Mouse (Mus musculus): ENCODE measurements around the gene Tubb1.

Gene Tubb1

DNA sequence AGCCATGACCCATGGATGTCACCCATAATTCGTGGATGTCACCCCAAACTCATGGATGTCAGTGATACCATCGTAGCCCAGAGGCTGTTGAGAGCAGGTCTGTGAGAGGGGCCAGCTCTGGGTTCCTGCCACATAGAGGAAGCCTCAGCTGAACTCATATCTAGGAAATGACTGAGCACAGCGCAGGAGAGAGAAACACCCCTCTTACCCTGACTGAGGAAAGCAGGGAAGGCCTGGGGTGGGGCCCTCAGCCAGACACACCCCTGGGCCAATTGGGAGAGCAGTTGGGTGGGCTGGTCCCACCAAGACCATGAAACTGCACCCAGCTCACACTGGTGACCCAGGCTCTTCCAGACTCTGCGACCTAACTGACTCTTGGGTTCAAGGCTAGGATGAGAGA is at the start of gene Tubb1:
Tubb1 (plus strand) TSS at position 343 of the 400 bp plus-strand sequence.
- no peak for DNase-seq (ENCODE audit: low read depth, low spot score)

- DNase-seq (ENCODE audit: low read depth, low spot score) = no peak
Measured at GRCm38 (mm10) chr2:174410222-174410621, 40.3 kb upstream of the Tubb1 start.

- DNase-seq (ENCODE audit: low read depth, low spot score) = no peak
Measured at GRCm38 (mm10) chr2:174413127-174413526, 37.4 kb upstream of the Tubb1 start.

GRCm38 (mm10) chr2:174415001-174415730 is 35.3 kb upstream of the Tubb1 start:
- DNase-seq (ENCODE audit: low read depth, low spot score) = no peak

DNA sequence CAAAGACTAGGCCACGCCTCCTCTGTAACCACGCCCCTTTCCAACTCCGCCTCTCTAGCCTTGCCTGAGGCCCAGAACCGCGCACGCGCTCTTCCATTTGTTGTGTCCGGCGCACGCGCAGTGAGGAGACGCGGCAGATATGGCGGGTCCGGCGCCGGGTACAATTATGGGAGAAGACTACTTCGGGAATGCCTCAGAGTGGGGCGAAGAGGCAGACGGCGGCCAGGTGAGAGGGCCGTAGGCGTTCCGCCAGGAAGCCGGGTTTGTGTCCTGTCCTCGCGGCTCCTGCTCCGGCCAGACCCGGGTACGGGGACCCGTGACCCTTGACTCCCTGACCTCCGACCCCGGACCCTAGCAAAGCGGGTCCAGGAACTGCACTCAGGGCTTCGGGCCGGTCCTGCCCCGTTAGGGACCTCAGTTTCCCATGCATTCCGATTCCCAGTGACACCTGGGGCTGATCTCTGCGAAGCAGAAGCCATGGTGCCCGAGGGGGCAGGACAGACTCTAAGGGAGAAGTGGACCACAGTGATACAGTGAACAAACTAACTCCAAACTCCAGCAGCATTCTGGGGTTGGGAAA is 34.7 kb upstream of the Tubb1 start, which contains the start of gene Nelfcd:
Nelfcd (plus strand) TSS at position 74 of the 580 bp plus-strand sequence.
- DNase-seq (ENCODE audit: low read depth, low spot score) = peak; percentile 97

GRCm38 (mm10) chr2:174421107-174421506 is 29.4 kb upstream of the Tubb1 start:
- DNase-seq (ENCODE audit: low read depth, low spot score) = no peak

DNA sequence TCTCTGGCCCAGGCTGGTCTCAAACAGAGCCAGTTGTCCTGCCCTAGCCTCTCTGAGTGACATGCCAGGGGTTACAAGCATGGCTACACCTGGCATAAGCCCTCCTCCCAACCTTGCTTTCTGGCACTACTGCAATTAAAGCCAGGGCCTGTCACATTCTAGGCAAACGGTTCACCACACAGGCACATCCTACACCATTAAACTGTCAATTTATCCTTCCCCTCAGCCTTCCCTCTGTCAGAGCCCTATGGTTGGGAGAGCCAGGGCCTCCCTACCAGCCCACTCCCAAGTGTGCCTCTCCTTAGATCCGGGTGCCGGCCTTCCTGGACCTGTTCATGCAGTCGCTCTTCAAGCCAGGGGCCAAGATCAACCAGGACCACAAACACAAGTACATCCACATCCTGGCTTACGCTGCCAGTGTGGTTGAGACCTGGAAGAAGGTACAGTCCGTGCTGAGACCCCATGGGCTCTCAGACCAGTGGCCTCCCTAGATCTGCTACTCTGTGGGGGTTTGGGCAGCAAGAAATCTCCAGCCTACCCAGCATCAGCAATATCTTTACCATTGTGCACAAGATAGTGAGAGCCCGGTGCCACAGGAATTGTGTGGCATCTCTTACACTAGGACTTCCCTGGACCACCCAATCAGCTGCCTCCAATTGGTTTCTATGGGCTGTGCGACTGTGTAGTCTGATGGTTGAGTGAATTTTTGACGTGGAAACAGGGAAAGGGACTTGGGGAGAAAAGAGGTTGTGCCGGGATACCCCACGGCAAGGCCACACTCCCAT is 26.0 kb upstream of the Tubb1 start:
- no peak for DNase-seq (ENCODE audit: low read depth, low spot score)

DNA sequence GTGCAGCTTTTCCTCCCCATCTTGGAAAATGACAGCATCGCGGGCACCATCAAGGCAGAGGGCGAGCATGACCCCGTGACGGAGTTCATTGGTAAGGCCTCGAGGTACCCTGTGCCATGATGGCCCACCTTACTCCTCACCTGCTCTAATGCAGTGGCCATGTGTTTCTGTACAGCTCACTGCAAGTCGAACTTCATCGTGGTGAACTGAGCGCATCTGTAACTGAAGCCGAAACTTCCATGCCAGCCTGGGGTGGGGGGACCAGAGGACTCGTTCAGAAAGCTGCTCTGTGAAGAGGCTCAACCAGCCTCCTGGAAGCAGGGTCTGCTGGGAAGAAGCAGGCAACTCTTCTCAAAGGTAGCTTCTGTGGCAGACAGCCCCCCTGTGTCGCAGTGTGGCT is 23.6 kb upstream of the Tubb1 start:
- no peak for DNase-seq (ENCODE audit: low read depth, low spot score)

- no peak for DNase-seq (ENCODE audit: low read depth, low spot score)
Measured at GRCm38 (mm10) chr2:174428076-174428835, 22.2 kb upstream of the Tubb1 start.

DNA sequence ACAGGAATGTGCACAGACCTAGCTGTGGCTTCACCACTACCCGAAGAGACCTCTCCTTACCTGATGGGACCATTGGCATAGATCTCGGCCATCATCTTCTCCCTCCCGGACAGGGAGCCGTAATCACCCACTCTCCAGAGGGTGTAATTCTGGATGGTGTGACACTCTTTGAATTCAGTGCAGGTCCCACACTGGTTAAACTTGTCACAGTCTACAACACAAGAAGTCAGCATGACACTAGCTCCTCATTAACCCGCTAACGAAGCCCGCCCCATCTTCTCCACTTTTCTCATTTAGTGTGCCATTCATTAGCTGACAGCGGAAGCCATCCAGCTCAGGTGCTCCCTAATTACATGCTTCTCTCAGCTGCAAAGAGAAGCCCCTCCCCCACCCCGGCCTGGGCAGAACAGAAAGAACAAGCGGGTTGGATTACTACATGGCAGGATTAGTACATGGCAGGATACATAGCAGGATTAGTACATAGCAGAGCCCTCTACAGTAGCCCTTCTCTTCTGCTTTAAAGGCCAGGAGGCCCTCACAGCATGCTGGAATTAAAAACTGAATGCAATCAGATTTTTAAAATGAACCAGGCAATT is 21.4 kb upstream of the Tubb1 start:
- DNase-seq (ENCODE audit: low read depth, low spot score) = no peak

GRCm38 (mm10) chr2:174434943-174435342 is 15.6 kb upstream of the Tubb1 start:
- DNase-seq (ENCODE audit: low read depth, low spot score) = no peak

GRCm38 (mm10) chr2:174436076-174436701 is 14.3 kb upstream of the Tubb1 start:
- no peak for DNase-seq (ENCODE audit: low read depth, low spot score)

DNA sequence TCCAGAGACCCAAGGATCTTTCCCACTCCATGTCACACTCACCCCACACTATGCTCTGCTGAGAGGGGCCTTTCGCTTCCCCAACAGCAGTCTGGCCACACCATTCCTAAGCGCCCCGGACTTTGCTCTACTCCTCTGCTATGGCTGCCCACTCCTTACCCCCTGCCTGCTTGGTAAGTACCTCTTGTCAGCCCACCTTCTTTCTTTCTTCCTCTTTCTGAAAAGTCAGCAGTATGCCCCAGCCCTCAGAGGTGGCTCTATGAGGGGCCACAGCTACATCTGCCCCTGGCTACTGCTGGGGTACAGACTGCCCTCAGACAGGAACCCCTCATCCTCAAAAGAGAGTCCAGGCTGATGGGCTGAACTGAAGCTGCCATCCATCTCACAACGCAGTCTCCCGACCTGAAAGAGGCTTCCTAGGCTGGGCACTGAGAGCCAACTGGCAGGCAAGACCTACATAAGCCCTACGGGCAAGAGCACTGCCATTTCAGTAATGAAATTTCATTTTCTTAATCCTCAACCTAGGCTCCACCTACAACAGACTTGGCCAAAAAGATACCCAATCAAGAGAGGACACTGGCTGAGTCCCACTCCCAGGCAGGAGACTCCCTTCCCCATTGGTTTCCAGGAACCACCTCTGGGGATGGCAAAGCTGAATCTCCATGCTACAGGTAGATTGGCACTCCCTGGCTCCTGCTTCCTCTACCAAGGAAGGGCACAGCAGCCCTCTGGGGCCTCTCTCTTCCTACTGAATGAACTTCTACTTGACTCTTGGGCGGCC is 13.4 kb upstream of the Tubb1 start:
- DNase-seq (ENCODE audit: low read depth, low spot score) = no peak

DNA sequence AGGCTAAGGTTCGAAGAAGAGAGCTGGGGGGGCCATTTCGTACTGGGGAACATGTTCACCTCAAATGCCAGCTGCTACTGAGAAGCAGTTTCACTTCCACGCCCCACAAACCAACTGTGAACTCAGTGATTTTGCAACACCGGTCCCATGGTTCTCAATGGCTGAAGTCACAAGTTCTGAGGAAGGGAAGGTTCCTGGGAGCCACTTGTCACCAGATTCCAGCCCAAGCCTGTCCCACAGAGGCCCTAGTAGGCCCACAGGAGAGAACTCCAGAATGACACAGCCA is 12.9 kb upstream of the Tubb1 start:
- no peak for DNase-seq (ENCODE audit: low read depth, low spot score)

GRCm38 (mm10) chr2:174438181-174438580 is 12.3 kb upstream of the Tubb1 start:
- no peak for DNase-seq (ENCODE audit: low read depth, low spot score)

- peak; percentile 65 for DNase-seq (ENCODE audit: low read depth, low spot score)
Measured at GRCm38 (mm10) chr2:174438737-174439449, 11.6 kb upstream of the Tubb1 start, which contains the start of gene Ctsz. Gene Ctsz (minus strand): TSS chr2:174439039.

DNA sequence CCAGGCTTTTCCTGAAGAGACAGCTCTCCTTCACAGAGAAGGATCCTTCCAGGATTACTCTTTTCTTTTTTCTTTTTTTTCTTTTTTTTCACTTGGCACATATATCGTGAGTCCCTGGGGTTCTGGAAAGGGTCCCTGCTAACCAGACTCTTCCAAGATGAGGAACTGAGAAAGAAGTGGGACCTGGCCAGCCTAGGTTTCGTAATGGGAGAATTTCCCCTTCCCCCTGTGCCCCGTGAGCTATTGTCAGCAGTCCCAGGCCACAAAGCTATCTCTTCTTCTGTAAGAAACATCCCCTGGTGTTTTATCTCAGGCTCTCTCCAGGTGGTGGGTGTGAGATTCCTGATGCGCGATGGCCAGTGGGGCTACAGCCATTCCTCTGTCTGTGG is 11.1 kb upstream of the Tubb1 start:
- DNase-seq (ENCODE audit: low read depth, low spot score) = no peak

GRCm38 (mm10) chr2:174439961-174440360 is 10.5 kb upstream of the Tubb1 start:
- DNase-seq (ENCODE audit: low read depth, low spot score) = no peak

GRCm38 (mm10) chr2:174441898-174442297 is 8.6 kb upstream of the Tubb1 start:
- DNase-seq (ENCODE audit: low read depth, low spot score) = no peak

DNA sequence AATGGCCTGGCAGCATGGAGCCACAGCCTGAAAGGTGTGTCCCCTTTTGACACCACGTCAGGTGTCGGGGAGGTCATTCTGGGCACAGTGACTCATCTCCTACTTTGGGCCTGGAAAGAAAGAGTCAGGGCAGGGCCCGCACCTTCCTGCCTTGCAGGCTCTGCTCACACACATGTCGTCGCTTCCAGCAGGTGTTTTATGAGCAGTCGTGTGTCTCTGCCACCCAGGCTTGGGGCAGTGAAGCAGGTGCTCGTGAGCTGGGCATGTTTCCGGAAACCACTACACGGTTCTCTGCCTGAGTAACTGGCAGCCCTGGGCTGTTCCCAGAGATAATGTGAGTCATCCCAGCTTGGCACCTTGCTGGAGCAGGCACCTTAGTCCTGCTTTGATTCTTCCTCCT is 8.0 kb upstream of the Tubb1 start:
- no peak for DNase-seq (ENCODE audit: low read depth, low spot score)

Data from mesoderm, embryonic 11.5 days (tissue).